Mouse (Mus musculus): ENCODE data around the gene Traf3. TPM values are rescaled to one million over a fixed set of nuclear protein-coding genes. Genes with fewer than 3 reads are reported as not detected.

The Traf3 gene
- polyA plus RNA-seq, 1 experiment, result 0.12 TPM

GRCm38 (mm10) chr12:111249095-111249494 lies 82.9 kb downstream of the Traf3 start:
- TF ChIP-seq TAL1 (IDR thresholded peaks at IDR 0.05; ENCODE audit: low read length) (no peak), GATA1 (IDR thresholded peaks at IDR 0.05; ENCODE audit: low read length) (no peak)
- Histone ChIP-seq H3K4me3 (replicated peaks) (no peak overlapping the region), H3K9me3 (ENCODE audit: control insufficient read depth, low read length) (no peaks in the 10 kb centered on the region), H3K36me3 (ENCODE audit: control insufficient read depth) (peaks cover 13% of the 10 kb centered on the region), H3K27me3 (ENCODE audit: control insufficient read depth) (no peaks in the 10 kb centered on the region), H3K4me1 (ENCODE audit: control insufficient read depth) (peaks cover 24% of the 10 kb centered on the region)

GRCm38 (mm10) chr12:111250116-111250515 lies 83.9 kb downstream of the Traf3 start:
- Histone ChIP-seq H3K4me3 (replicated peaks) (no peak overlapping the region), H3K4me1 (ENCODE audit: control insufficient read depth) (peaks cover 24% of the 10 kb centered on the region), H3K9me3 (ENCODE audit: control insufficient read depth, low read length) (no peaks in the 10 kb centered on the region), H3K27me3 (ENCODE audit: control insufficient read depth) (no peaks in the 10 kb centered on the region), H3K36me3 (ENCODE audit: control insufficient read depth) (peaks cover 9% of the 10 kb centered on the region)
- TF ChIP-seq TAL1 (IDR thresholded peaks at IDR 0.05; ENCODE audit: low read length) (no peak), GATA1 (IDR thresholded peaks at IDR 0.05; ENCODE audit: low read length) (no peak)

DNA sequence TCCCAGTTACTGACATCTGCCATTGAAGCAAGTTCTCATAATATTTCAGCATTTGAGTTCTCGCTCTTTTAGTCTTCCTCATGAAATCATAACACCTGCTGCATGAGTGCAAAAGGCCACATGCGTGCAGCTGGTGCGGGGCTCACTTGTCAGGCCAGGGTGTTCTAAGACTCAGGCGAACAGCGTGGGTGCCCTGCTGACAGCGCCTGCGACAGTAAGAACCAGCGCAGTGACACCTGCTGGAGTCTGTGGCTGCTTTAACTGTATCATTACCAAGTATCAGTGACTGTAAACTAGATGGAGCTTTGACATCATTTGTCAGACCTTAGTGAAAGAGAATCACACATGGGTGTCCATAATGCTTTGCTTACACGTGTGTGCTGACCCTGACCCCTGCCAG lies 85.1 kb downstream of the Traf3 start:
- H3K9me3 ChIP-seq (ENCODE audit: control insufficient read depth, low read length), result no peaks in the 10 kb centered on the region

DNA sequence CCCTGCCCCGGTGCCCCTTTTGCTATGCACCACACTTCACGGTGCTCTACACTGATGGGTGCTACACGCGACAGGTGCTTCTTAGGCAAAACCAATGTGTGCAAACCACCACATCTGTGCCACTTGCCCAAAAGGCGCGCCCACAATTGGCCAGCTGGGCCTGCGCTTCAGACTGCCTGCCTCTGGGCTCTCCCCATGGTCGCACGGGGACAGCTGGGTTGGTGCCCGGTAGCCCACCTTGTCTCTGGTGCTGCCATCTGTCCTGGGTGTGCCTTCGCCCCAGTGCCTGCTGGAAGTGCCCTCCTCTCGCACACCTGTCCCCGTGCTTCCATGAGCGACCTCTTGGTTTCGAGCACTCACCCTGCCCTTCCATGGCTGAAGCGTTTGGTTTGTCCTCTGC lies 97.5 kb downstream of the Traf3 start:
- H3K36me3 ChIP-seq (ENCODE audit: control insufficient read depth), result peaks cover 35% of the 10 kb centered on the region
- no peak overlapping the region for H3K4me3 ChIP-seq (replicated peaks)
- peaks cover 32% of the 10 kb centered on the region for H3K4me1 ChIP-seq (ENCODE audit: control insufficient read depth)
- no peak for TF ChIP-seq GATA1 (IDR thresholded peaks at IDR 0.05; ENCODE audit: low read length)
- no peak for TF ChIP-seq TAL1 (IDR thresholded peaks at IDR 0.05; ENCODE audit: low read length)
- H3K9me3 ChIP-seq (ENCODE audit: control insufficient read depth, low read length), result no peaks in the 10 kb centered on the region
- H3K27me3 ChIP-seq (ENCODE audit: control insufficient read depth), result no peaks in the 10 kb centered on the region

More for the DNA sequence above, 85.1 kb downstream of the Traf3 start:
- Histone ChIP-seq H3K4me3 (replicated peaks) (no peak overlapping the region), H3K27me3 (ENCODE audit: control insufficient read depth) (no peaks in the 10 kb centered on the region), H3K36me3 (ENCODE audit: control insufficient read depth) (peaks cover 6% of the 10 kb centered on the region), H3K4me1 (ENCODE audit: control insufficient read depth) (peaks cover 20% of the 10 kb centered on the region)
- TF ChIP-seq TAL1 (IDR thresholded peaks at IDR 0.05; ENCODE audit: low read length) (no peak), GATA1 (IDR thresholded peaks at IDR 0.05; ENCODE audit: low read length) (no peak)

- H3K9me3 ChIP-seq (ENCODE audit: control insufficient read depth, low read length), result no peaks in the 10 kb centered on the region
- peaks cover 35% of the 10 kb centered on the region for H3K36me3 ChIP-seq (ENCODE audit: control insufficient read depth)
- H3K4me1 ChIP-seq (ENCODE audit: control insufficient read depth), result peaks cover 47% of the 10 kb centered on the region
- H3K4me3 ChIP-seq (replicated peaks), result no peak overlapping the region
- TF ChIP-seq TAL1 (IDR thresholded peaks at IDR 0.05; ENCODE audit: low read length), result no peak
- TF ChIP-seq GATA1 (IDR thresholded peaks at IDR 0.05; ENCODE audit: low read length), result no peak
- peaks cover 11% of the 10 kb centered on the region for H3K27me3 ChIP-seq (ENCODE audit: control insufficient read depth)
These were observed 99.0 kb downstream of the Traf3 start for GRCm38 (mm10) chr12:111265212-111265611.

DNA sequence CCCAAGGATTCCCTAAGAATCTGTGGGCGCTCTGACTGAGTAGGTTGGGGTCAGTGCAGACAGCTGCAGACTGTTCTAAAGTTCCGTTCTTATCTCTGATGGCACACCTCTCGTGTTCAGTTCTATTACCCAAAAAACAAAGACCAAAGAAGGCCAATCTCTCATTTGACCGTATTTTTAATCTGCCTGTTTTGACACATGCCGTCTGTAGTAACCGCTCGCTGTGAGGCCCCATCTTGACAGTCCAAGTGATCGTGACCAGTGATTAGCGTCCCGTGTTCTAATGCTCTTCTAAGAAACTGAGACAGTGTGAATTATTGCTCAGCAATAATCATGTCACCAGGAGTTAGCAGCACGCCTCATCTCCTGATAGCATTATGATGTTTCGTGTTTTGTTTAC lies 100.4 kb downstream of the Traf3 start:
- H3K4me1 ChIP-seq (ENCODE audit: control insufficient read depth), result peaks cover 57% of the 10 kb centered on the region
- no peaks in the 10 kb centered on the region; the same call in 1 of the 2 replicates for H3K9me3 ChIP-seq (ENCODE audit: control insufficient read depth, low read length)
- peaks cover 25% of the 10 kb centered on the region for H3K27me3 ChIP-seq (ENCODE audit: control insufficient read depth)
- TF ChIP-seq GATA1 (IDR thresholded peaks at IDR 0.05; ENCODE audit: low read length) (no peak), TAL1 (IDR thresholded peaks at IDR 0.05; ENCODE audit: low read length) (no peak)
- no peak overlapping the region for H3K4me3 ChIP-seq (replicated peaks)
- H3K36me3 ChIP-seq (ENCODE audit: control insufficient read depth), result peaks cover 22% of the 10 kb centered on the region

GRCm38 (mm10) chr12:111267673-111268325 lies 101.6 kb downstream of the Traf3 start:
- H3K36me3 ChIP-seq (ENCODE audit: control insufficient read depth), result peaks cover 18% of the 10 kb centered on the region

DNA sequence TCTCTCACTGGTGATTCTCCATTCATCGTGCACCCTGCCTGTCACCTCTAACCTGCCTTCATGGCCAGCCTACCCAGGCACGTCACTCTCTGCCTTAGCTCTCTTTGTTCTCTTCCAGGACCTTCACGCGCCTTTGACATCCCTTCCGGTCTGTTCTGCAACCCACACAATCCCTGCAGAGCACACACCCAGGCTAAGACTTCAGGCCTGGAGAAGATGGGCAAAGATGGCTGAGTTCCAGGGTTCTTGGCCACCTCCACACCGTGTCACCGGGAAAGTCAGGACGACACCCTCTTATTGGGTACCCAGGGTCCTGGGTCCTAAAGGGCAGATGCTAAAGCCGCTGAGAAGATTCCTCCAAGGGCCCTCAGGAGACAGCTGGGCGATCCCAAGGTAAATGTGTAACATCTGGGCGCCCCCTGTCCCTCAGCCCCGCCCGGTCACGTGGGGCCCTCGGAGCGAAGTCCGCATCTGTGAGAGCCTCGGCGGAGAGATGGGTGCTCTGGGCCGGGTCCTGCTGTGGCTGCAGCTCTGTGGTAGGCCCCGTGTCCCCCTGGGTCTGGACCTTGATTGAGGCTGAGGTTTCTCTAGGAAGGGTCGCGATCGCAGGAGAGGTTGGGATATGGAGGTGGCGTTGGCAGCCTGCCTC lies 104.6 kb downstream of the Traf3 start, which contains the start of gene Amn:
Gene Amn, plus strand, starts transcription at position 467 of the 649 bp plus-strand sequence.
- Histone ChIP-seq H3K4me1 (ENCODE audit: control insufficient read depth) (peaks cover 75% of the 10 kb centered on the region), H3K27me3 (ENCODE audit: control insufficient read depth) (peaks cover 67% of the 10 kb centered on the region), H3K9me3 (ENCODE audit: control insufficient read depth, low read length) (peaks cover 11% of the 10 kb centered on the region), H3K4me3 (replicated peaks) (no peak within 1 kb of the TSS), H3K36me3 (ENCODE audit: control insufficient read depth) (no peaks in the 10 kb centered on the region)
- TF ChIP-seq TAL1 (IDR thresholded peaks at IDR 0.05; ENCODE audit: low read length), result no peak
- TF ChIP-seq GATA1 (IDR thresholded peaks at IDR 0.05; ENCODE audit: low read length), result no peak

More at GRCm38 (mm10) chr12:111267673-111268325, 101.6 kb downstream of the Traf3 start:
- TF ChIP-seq GATA1 (IDR thresholded peaks at IDR 0.05; ENCODE audit: low read length) (no peak), TAL1 (IDR thresholded peaks at IDR 0.05; ENCODE audit: low read length) (peak; percentile 29; the same call in 1 of the 3 replicates)
- Histone ChIP-seq H3K4me1 (ENCODE audit: control insufficient read depth) (peaks cover 61% of the 10 kb centered on the region), H3K9me3 (ENCODE audit: control insufficient read depth, low read length) (no peaks in the 10 kb centered on the region; the same call in 1 of the 2 replicates), H3K27me3 (ENCODE audit: control insufficient read depth) (peaks cover 37% of the 10 kb centered on the region), H3K4me3 (replicated peaks) (peak overlapping the region; percentile 8)

GRCm38 (mm10) chr12:111271406-111271805 lies 105.2 kb downstream of the Traf3 start:
- Histone ChIP-seq H3K4me1 (ENCODE audit: control insufficient read depth) (peaks cover 69% of the 10 kb centered on the region), H3K36me3 (ENCODE audit: control insufficient read depth) (no peaks in the 10 kb centered on the region), H3K4me3 (replicated peaks) (no peak overlapping the region), H3K9me3 (ENCODE audit: control insufficient read depth, low read length) (peaks cover 13% of the 10 kb centered on the region), H3K27me3 (ENCODE audit: control insufficient read depth) (peaks cover 73% of the 10 kb centered on the region)
- TF ChIP-seq TAL1 (IDR thresholded peaks at IDR 0.05; ENCODE audit: low read length) (no peak), GATA1 (IDR thresholded peaks at IDR 0.05; ENCODE audit: low read length) (no peak)

Data from erythroblast, embryonic 14.5 days (primary cell).